Mouse (Mus musculus) liver, embryonic 11.5 days (tissue): ENCODE measurements at regions not wholly inside any gene's neighbourhood (a gene's known extent, or its start where the extent isn't known, plus 50 kb on each side); places are given as distances from the start of the nearest gene placed in this dataset.

Experiments
- ATAC-seq: fragments of 200-750 bp; cut with Nextera tagmentation; replicated peaks from 2 replicates; pipeline ENCODE4 v1.8.0; 2017; ENCODE audit warnings: moderate number of reproducible peaks, mild to moderate bottlenecking, moderate TSS enrichment, moderate library complexity; ENCODE audit not compliant: low FRiP score
- DNase-seq: peaks from one replicate; pipeline ENCODE4 v3.0.0-alpha.2; 2017; ENCODE audit warnings: low spot score
- H3K27ac ChIP-seq: fragments of 300-500 bp; sonication (generic); 2 replicates; pipeline ENCODE4 v1.5.1; 2014; ENCODE audit warnings: mild to moderate bottlenecking, low read depth, low read length, control low read depth
- H3K27me3 ChIP-seq: fragments of 300-500 bp; sonication (generic); replicated peaks from 2 replicates; pipeline ENCODE4 v1.6.1; 2014; ENCODE audit warnings: low read length, mixed read lengths; ENCODE audit not compliant: control insufficient read depth, insufficient read depth
- H3K36me3 ChIP-seq: fragments of 300-500 bp; sonication (generic); 2 replicates; pipeline ENCODE4 v1.6.1; 2014; ENCODE audit warnings: mild to moderate bottlenecking, low read length, moderate library complexity, mixed read lengths; ENCODE audit not compliant: control insufficient read depth, insufficient read depth
- H3K4me1 ChIP-seq: fragments of 300-500 bp; sonication (generic); replicated peaks from 2 replicates; pipeline ENCODE4 v1.6.1; 2014; ENCODE audit warnings: low read length, mixed read lengths; ENCODE audit not compliant: control insufficient read depth, insufficient read depth
- H3K4me2 ChIP-seq: fragments of 300-500 bp; sonication (generic); 2 replicates; pipeline ENCODE4 v1.6.1; 2014; ENCODE audit warnings: mild to moderate bottlenecking, control low read depth, moderate library complexity
- H3K4me3 ChIP-seq: fragments of 300-500 bp; sonication (generic); 2 replicates; pipeline ENCODE4 v1.5.1; 2014; ENCODE audit warnings: low read depth, low read length, control low read depth
- H3K9ac ChIP-seq: fragments of 300-500 bp; sonication (generic); 2 replicates; pipeline ENCODE4 v1.6.1; 2014; ENCODE audit warnings: low read depth, low read length, control low read depth
- H3K9me3 ChIP-seq: fragments of 300-500 bp; sonication (generic); 2 replicates; pipeline ENCODE4 v1.6.1; 2016; ENCODE audit warnings: low read length, inconsistent platforms, mixed read lengths; ENCODE audit not compliant: control insufficient read depth
- WGBS: fragments of 180-500 bp; shearing (Covaris S2); extraction: QIAGEN DNeasy Blood & Tissue Kit; methylation state at CpG from one replicate; pipeline ENCODE4 v1.1.7; 2014; 5-methylcytosine and 5-hydroxymethylcytosine counted together

DNA sequence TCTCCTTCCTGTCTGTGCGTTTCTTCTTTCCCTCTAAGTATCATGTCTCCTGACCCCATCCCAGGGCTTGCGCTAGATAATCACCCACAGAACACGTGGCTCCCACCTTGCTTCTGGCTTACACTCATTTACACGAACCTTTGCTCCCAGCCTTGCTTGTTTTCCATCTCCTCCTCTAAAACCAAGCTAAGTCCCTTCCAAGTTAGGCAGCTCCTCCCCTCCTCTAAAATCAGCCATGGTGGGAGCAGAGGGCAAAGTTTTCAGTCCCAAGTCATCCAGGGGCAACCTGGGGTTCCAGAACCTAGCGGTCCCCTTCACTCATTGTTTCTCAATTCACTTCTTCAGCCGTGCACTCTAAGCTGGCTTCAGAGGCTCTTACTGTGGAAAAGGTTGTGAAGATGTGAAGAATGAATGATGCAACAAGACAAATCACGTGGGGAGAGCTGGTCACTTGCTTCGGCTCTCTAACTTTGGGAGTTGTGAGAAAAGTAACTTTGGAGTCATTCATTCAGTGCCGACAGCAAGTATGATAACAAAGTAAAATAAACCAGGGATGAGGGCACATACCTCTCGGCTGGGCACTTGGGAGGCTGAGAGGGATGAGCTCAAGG lies 179.9 kb upstream of the Rreb1 start:
- WGBS: 69% methylated on average over 10 of the region's 10 CpGs
- Histone ChIP-seq H3K4me1 (peaks cover 10% of the 10 kb centered on the region), H3K9ac (no peak overlapping the region; the same call in 1 of the 2 replicates), H3K27me3 (no peaks in the 10 kb centered on the region), H3K4me3 (no peak overlapping the region), H3K36me3 (no peaks in the 10 kb centered on the region), H3K27ac (no peak overlapping the region), H3K4me2 (no peak overlapping the region), H3K9me3 (no peaks in the 10 kb centered on the region)
- DNase-seq (no peak), ATAC-seq (no peak)

- H3K4me2 ChIP-seq: no peak overlapping the region
- no peak overlapping the region for H3K4me3 ChIP-seq
- ATAC-seq (no peak), DNase-seq (no peak)
- peaks cover 10% of the 10 kb centered on the region for H3K4me1 ChIP-seq
- no peaks in the 10 kb centered on the region for H3K27me3 ChIP-seq
- H3K9ac ChIP-seq: no peak overlapping the region
- no peaks in the 10 kb centered on the region for H3K9me3 ChIP-seq
- H3K36me3 ChIP-seq: no peaks in the 10 kb centered on the region
- H3K27ac ChIP-seq: no peak overlapping the region
- WGBS: 75% methylated on average over 1 of the region's 1 CpGs
Measured at GRCm38 (mm10) chr13:37599679-37600078, 178.5 kb upstream of the Rreb1 start.

GRCm38 (mm10) chr13:37600172-37600571 lies 178.0 kb upstream of the Rreb1 start:
- Histone ChIP-seq H3K4me1 (peaks cover 10% of the 10 kb centered on the region), H3K9me3 (no peaks in the 10 kb centered on the region), H3K36me3 (no peaks in the 10 kb centered on the region), H3K9ac (no peak overlapping the region), H3K4me3 (no peak overlapping the region), H3K4me2 (no peak overlapping the region), H3K27me3 (no peaks in the 10 kb centered on the region), H3K27ac (no peak overlapping the region)
- DNase-seq: no peak
- no peak for ATAC-seq
- WGBS: 70% methylated on average over 9 of the region's 9 CpGs

GRCm38 (mm10) chr13:37601068-37601467 lies 177.1 kb upstream of the Rreb1 start:
- 65% methylated on average over 7 of the region's 7 CpGs for WGBS

DNA sequence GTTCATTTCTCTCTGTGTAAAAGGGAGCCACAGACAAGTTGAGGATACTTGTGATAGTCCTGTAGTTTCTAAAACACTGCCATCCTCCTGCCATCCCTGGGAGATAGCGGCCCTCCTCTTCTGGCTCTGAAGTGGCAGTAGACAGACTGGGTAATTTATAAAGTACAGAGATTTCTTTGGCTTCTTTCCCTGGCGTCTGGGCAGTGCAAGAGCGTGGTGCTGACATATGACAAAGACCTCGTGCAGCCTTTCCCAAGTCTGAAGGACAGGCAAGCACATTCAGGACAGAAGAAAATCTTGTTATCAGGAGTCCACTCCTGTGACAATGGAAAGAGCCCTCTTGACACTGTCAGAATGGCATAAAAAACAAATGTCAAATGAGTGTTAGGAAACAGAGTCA lies 175.9 kb upstream of the Rreb1 start:
- no peak for ATAC-seq
- H3K9me3 ChIP-seq: no peaks in the 10 kb centered on the region
- peaks cover 8% of the 10 kb centered on the region for H3K4me1 ChIP-seq
- no peak overlapping the region for H3K27ac ChIP-seq
- no peak overlapping the region for H3K4me2 ChIP-seq
- no peaks in the 10 kb centered on the region for H3K27me3 ChIP-seq
- no peak for DNase-seq
- 66% methylated on average over 4 of the region's 4 CpGs for WGBS
- no peak overlapping the region for H3K4me3 ChIP-seq
- H3K9ac ChIP-seq: no peak overlapping the region
- no peaks in the 10 kb centered on the region for H3K36me3 ChIP-seq

More at GRCm38 (mm10) chr13:37601068-37601467, 177.1 kb upstream of the Rreb1 start:
- Histone ChIP-seq H3K4me1 (peaks cover 10% of the 10 kb centered on the region), H3K9me3 (no peaks in the 10 kb centered on the region), H3K4me3 (no peak overlapping the region), H3K27me3 (no peaks in the 10 kb centered on the region), H3K4me2 (no peak overlapping the region), H3K36me3 (no peaks in the 10 kb centered on the region), H3K9ac (no peak overlapping the region), H3K27ac (no peak overlapping the region)
- DNase-seq (no peak), ATAC-seq (no peak)

DNA sequence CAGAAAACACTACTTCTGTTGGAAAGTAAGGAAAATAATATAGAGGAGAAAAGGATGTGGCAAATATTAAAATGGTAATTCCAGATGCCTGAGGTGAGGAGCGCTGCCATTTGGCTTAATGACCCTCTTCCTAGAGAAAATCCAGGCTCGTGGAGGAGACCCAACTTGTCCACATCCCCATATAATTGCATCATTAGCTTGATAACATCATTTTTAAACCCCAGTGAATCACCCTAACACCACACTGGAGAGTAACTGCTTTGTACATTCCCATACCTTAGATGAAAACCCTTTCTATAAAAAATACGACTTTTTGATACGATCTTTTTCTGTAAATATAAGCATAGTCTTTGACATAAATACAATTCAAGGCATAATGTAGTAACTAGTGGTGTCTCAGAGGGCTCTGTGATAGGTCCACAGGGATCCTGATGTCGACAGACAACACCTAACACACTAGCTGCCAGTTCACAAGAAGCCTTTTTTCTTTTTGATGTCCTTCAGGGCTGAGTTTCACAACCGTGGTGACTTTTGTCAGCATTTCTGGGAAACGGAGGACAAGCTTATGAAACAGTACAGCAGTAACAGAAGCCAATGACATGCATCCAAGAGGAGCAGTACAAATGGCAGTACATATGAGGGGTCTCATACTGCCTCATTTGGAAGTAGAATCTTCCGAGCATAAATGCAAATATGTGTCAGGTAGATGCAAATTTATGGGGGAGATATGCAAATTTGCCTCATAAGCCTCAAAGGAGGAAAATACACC lies 174.8 kb upstream of the Rreb1 start:
- Histone ChIP-seq H3K4me2 (no peak overlapping the region), H3K27ac (no peak overlapping the region), H3K36me3 (no peaks in the 10 kb centered on the region), H3K9me3 (no peaks in the 10 kb centered on the region), H3K9ac (no peak overlapping the region), H3K4me3 (no peak overlapping the region), H3K4me1 (no peaks in the 10 kb centered on the region), H3K27me3 (no peaks in the 10 kb centered on the region)
- WGBS: 70% methylated on average over 8 of the region's 8 CpGs
- DNase-seq (no peak), ATAC-seq (no peak)

- ATAC-seq: no peak
- WGBS: 51% methylated on average over 5 of the region's 5 CpGs
- Histone ChIP-seq H3K4me1 (no peaks in the 10 kb centered on the region), H3K27ac (no peak overlapping the region), H3K4me3 (no peak overlapping the region), H3K27me3 (no peaks in the 10 kb centered on the region), H3K9me3 (no peaks in the 10 kb centered on the region), H3K9ac (no peak overlapping the region), H3K4me2 (no peak overlapping the region), H3K36me3 (no peaks in the 10 kb centered on the region)
- no peak for DNase-seq
Measured at GRCm38 (mm10) chr13:37606250-37606649, 171.9 kb upstream of the Rreb1 start.

DNA sequence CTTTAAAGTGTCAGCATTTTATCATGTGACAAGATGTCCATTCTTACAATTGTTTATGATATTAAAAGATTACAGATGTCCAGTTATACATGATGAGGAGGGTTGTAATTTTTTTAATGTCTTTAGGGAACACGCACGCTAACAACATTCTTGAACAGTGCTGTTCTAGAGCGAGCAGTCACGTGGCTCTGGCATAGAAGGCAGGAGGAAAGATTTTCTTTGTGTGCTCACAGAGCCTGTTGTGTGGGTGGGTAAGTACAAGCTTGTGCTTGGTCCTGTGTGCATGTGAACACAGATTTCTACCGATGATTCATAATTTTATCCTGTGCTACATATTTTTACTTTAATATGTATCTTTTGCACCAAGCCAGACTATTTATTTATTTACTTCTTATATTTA lies 169.1 kb upstream of the Rreb1 start:
- no peak overlapping the region for H3K9ac ChIP-seq
- 85% methylated on average over 5 of the region's 5 CpGs for WGBS

DNA sequence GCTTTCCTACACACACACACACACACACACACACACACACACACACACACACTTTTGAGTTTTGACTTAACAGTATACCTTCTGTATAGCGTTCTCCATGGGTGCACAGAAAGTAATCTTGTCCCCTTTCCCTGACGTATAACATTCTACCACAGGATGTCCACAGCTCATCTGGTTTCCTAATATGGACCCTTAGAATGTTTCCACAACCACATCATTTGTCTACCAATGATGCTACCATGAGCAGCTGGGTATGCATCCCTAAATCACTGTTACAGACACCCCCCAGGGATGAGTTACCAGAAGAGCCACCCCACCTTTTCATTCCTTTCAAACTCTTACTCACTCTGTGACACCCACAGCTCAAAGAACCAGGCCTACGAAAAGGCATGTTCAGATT lies 166.8 kb upstream of the Rreb1 start:
- 80% methylated on average over 3 of the region's 3 CpGs for WGBS
- H3K27ac ChIP-seq: no peak overlapping the region
- no peak overlapping the region for H3K4me2 ChIP-seq
- ATAC-seq: no peak
- no peak overlapping the region for H3K9ac ChIP-seq
- no peaks in the 10 kb centered on the region for H3K27me3 ChIP-seq
- H3K36me3 ChIP-seq: no peaks in the 10 kb centered on the region
- H3K4me1 ChIP-seq: no peaks in the 10 kb centered on the region
- H3K9me3 ChIP-seq: no peaks in the 10 kb centered on the region
- H3K4me3 ChIP-seq: no peak overlapping the region
- DNase-seq: no peak

More for the DNA sequence above, 169.1 kb upstream of the Rreb1 start:
- Histone ChIP-seq H3K27ac (no peak overlapping the region), H3K4me3 (no peak overlapping the region), H3K4me1 (no peaks in the 10 kb centered on the region), H3K27me3 (no peaks in the 10 kb centered on the region), H3K9me3 (no peaks in the 10 kb centered on the region), H3K4me2 (no peak overlapping the region), H3K36me3 (no peaks in the 10 kb centered on the region)
- ATAC-seq (no peak), DNase-seq (no peak)
